Mouse (Mus musculus): Measurements from ENCODE around the gene Amn. TPM values are rescaled to one million over a fixed set of nuclear protein-coding genes. Genes with fewer than 3 reads are reported as not detected.

Amn gene
- polyA plus RNA-seq, 1 experiment from 2014 or later, result not detected

DNA sequence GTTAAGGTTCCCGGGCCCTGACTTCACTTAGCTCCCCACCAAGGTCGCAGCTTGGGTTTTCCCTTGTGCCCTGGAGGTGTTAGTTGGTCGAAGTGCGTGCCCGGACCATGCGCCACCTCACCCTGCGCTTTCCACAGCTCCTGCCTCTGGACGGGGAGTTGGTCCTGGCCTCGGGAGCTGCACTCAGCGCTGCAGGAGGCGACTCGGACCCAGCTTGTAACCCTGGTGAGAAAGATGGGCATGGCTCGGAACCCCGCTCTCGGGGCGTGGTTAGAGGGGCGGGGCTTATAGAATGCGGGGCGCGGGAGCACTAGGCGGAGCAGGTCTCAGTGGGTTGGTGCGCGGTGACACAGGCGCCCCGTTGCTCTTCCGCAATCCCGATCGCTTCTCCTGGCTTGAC lies 3.1 kb downstream of the Amn start:
- no peak overlapping the region for H3K9ac ChIP-seq (ENCODE audit: low read length)
- peaks cover 14% of the 10 kb centered on the region for H3K4me1 ChIP-seq (ENCODE audit: control insufficient read depth, insufficient read depth, low read length)
- H3K36me3 ChIP-seq (ENCODE audit: control insufficient read depth, insufficient read depth, low read length), result no peaks in the 10 kb centered on the region
- 3% methylated on average over 28 of the region's 28 CpGs for WGBS
- peak overlapping the region; percentile 47 for H3K4me2 ChIP-seq (ENCODE audit: low read depth)
- DNase-seq (ENCODE audit: low spot score) (no peak), ATAC-seq (ENCODE audit: insufficient read depth, low FRiP score, low TSS enrichment) (0 out of 2 replicates have a peak, but pooled peaks have one; percentile 16)
- peaks cover 76% of the 10 kb centered on the region for H3K27me3 ChIP-seq (ENCODE audit: control insufficient read depth, insufficient read depth, low read length)
- H3K4me3 ChIP-seq (ENCODE audit: low read depth, low read length), result peak overlapping the region; percentile 32
- no peak overlapping the region for H3K27ac ChIP-seq (ENCODE audit: low read depth, low read length)
- no peaks in the 10 kb centered on the region for H3K9me3 ChIP-seq (ENCODE audit: control insufficient read depth, low read length)

DNA sequence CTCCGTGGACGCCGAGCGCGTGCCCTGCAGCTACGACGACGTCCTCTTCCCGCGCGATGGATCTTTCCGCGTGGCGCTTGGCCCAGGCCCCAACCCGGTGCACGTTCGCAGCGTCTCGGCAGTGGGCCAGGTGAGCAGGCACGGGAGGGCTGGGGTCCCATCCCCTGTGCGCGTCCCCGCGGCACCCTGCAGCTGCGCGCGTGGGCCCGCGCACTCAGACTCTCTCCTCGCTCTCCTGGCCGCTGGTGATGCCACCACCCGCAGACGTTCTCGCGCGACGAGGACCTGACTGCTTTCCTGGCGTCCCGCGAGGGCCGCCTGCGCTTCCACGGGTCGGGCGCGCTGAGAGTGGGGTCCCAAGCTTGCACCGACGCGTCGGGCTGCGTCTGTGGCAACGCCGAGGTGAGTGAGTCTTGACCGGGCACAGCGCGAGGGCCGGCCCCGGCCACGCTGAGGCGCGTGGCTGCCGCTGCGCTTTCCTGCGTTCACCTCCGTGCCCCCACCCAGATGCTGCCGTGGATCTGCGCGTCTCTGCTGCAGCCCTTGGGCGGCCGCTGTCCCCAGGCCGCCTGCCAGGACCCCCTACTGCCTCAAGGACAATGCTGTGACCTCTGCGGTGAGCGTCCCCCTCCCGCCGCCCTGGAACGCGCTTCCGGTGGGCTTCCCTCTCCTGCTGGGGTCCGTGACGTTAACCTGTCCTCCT lies 3.7 kb downstream of the Amn start:
- H3K4me1 ChIP-seq (ENCODE audit: control insufficient read depth, insufficient read depth, low read length), result peaks cover 14% of the 10 kb centered on the region
- H3K4me2 ChIP-seq (ENCODE audit: low read depth), result peak overlapping the region; percentile 47
- ATAC-seq (ENCODE audit: insufficient read depth, low FRiP score, low TSS enrichment) (no peak), DNase-seq (ENCODE audit: low spot score) (peak; percentile 26)
- no peaks in the 10 kb centered on the region for H3K9me3 ChIP-seq (ENCODE audit: control insufficient read depth, low read length)
- H3K4me3 ChIP-seq (ENCODE audit: low read depth, low read length), result peak overlapping the region; percentile 32
- H3K27ac ChIP-seq (ENCODE audit: low read depth, low read length), result no peak overlapping the region
- WGBS, result 3% methylated on average over 77 of the region's 80 CpGs
- H3K9ac ChIP-seq (ENCODE audit: low read length), result peak overlapping the region; percentile 18; the same call in 1 of the 2 replicates
- peaks cover 76% of the 10 kb centered on the region for H3K27me3 ChIP-seq (ENCODE audit: control insufficient read depth, insufficient read depth, low read length)
- H3K36me3 ChIP-seq (ENCODE audit: control insufficient read depth, insufficient read depth, low read length), result no peaks in the 10 kb centered on the region

DNA sequence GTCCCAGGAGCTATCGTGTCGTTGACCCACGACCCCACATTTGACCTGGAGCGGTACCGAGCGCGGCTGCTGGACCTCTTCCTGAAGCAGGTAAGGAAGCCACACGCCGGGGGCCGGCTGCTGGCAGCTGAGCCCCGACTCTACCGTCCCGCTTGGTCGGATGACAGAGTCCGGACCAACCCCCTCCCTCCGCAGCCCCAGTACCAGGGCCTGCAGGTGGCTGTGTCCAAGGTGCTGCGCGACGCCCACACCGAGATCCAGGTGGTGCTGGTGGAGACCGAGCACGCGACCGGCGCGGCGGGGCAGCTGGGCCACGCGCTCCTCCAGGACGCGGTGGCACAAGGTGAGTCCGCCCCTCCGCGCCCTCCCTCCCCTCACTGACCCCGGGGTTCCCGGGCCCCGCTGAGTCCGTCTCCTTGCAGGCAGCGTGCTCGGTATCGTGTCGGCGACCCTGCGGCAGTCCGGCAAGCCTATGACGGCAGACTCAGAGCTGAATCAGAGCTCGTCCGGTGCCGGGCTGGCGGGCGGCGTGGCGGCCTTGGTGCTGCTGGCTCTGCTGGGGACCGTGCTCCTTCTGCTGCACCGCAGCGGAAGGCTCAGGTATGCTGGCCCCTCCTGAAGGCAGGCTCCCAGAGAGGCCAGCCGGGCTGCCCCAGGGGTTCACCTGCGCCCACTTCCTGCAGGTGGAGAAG lies 4.4 kb downstream of the Amn start:
- under 1% methylated on average over 56 of the region's 58 CpGs for WGBS

DNA sequence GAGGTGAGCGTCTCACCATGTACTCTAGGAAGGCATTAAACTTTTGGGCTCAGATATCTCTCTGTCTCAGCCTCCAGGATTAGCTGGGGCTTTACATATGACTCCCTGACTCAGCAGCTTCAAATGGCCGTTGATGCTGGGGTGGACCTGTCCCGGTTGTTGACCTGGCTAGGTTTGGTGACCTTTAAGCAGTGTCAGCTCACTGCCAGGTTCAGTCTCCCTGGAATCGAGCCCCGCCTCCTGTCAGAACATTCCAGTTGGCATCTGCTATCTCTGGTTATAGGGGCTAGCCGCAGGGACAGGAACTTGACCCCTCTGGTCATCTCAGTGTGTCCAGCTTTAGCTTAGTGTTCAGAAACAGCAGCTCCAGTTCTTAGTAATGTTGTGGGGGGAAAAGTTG lies 5.5 kb downstream of the Amn start:
- DNase-seq (ENCODE audit: low spot score) (no peak), ATAC-seq (ENCODE audit: insufficient read depth, low FRiP score, low TSS enrichment) (no peak)
- Histone ChIP-seq H3K9ac (ENCODE audit: low read length) (no peak overlapping the region), H3K4me2 (ENCODE audit: low read depth) (no peak overlapping the region), H3K4me3 (ENCODE audit: low read depth, low read length) (no peak overlapping the region), H3K36me3 (ENCODE audit: control insufficient read depth, insufficient read depth, low read length) (no peaks in the 10 kb centered on the region), H3K27ac (ENCODE audit: low read depth, low read length) (no peak overlapping the region), H3K9me3 (ENCODE audit: control insufficient read depth, low read length) (no peaks in the 10 kb centered on the region), H3K27me3 (ENCODE audit: control insufficient read depth, insufficient read depth, low read length) (peaks cover 58% of the 10 kb centered on the region), H3K4me1 (ENCODE audit: control insufficient read depth, insufficient read depth, low read length) (peaks cover 14% of the 10 kb centered on the region)
- 53% methylated on average over 6 of the region's 6 CpGs for WGBS

More for the DNA sequence above, 4.4 kb downstream of the Amn start:
- Histone ChIP-seq H3K4me1 (ENCODE audit: control insufficient read depth, insufficient read depth, low read length) (peaks cover 14% of the 10 kb centered on the region), H3K4me2 (ENCODE audit: low read depth) (peak overlapping the region; percentile 47), H3K9me3 (ENCODE audit: control insufficient read depth, low read length) (no peaks in the 10 kb centered on the region), H3K27me3 (ENCODE audit: control insufficient read depth, insufficient read depth, low read length) (peaks cover 69% of the 10 kb centered on the region), H3K27ac (ENCODE audit: low read depth, low read length) (no peak overlapping the region), H3K4me3 (ENCODE audit: low read depth, low read length) (peak overlapping the region; percentile 32), H3K36me3 (ENCODE audit: control insufficient read depth, insufficient read depth, low read length) (no peaks in the 10 kb centered on the region), H3K9ac (ENCODE audit: low read length) (peak overlapping the region; percentile 18; the same call in 1 of the 2 replicates)
- DNase-seq (ENCODE audit: low spot score) (no peak), ATAC-seq (ENCODE audit: insufficient read depth, low FRiP score, low TSS enrichment) (no peak)

DNA sequence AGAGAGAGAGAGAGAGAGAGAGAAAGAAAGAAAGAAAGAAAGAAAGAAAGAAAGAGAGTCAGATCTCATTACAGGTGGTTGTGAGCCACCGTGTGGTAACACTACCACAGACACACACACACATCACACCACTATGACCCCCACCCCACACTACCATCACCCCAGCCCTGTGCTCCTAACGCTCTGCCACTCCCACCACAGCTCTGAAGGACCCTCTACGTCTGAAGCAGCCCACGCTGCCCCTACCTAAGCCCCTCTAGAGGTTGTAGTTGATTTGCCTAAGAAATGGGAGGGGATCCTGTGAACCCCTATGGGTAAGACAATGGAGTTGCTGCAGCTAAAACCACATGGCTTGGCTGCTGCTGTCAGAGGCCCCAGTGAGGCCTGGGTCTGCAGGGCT lies 12.7 kb downstream of the Amn start:
- H3K4me3 ChIP-seq (ENCODE audit: low read depth, low read length), result no peak overlapping the region
- no peak overlapping the region for H3K4me2 ChIP-seq (ENCODE audit: low read depth)
- no peak overlapping the region for H3K27ac ChIP-seq (ENCODE audit: low read depth, low read length)
- no peaks in the 10 kb centered on the region for H3K36me3 ChIP-seq (ENCODE audit: control insufficient read depth, insufficient read depth, low read length)
- H3K4me1 ChIP-seq (ENCODE audit: control insufficient read depth, insufficient read depth, low read length), result 0 out of 2 replicates have a peak, but pooled peaks cover 3% of the 10 kb centered on the region
- WGBS, result 77% methylated on average over 4 of the region's 4 CpGs
- no peak for ATAC-seq (ENCODE audit: insufficient read depth, low FRiP score, low TSS enrichment)
- no peak overlapping the region for H3K9ac ChIP-seq (ENCODE audit: low read length)
- no peaks in the 10 kb centered on the region for H3K27me3 ChIP-seq (ENCODE audit: control insufficient read depth, insufficient read depth, low read length)
- no peaks in the 10 kb centered on the region for H3K9me3 ChIP-seq (ENCODE audit: control insufficient read depth, low read length)
- DNase-seq (ENCODE audit: low spot score), result no peak

DNA sequence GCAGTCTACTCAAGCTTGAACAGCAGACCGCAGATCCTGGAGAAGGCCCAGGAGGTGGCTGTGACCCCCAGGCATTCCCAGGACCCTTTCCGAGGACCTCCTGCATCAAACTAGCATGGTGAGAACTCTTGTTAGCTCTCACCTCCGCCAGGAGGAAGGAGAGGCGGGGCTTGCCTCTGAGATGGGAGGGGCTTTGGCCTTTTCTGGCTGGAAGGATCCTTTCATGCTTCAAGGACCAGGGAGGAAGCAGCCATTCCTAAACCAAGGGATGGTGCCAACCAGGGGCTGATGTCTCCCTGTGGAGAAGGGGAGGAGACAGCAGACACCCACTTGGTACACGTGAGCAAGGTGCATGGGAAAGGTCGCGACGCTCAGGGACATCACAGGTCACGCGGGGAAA lies 13.6 kb downstream of the Amn start:
- Histone ChIP-seq H3K27ac (ENCODE audit: low read depth, low read length) (no peak overlapping the region), H3K4me1 (ENCODE audit: control insufficient read depth, insufficient read depth, low read length) (0 out of 2 replicates have a peak, but pooled peaks cover 3% of the 10 kb centered on the region), H3K9me3 (ENCODE audit: control insufficient read depth, low read length) (no peaks in the 10 kb centered on the region), H3K4me2 (ENCODE audit: low read depth) (peak overlapping the region; percentile 23; the same call in 1 of the 2 replicates), H3K4me3 (ENCODE audit: low read depth, low read length) (no peak overlapping the region), H3K9ac (ENCODE audit: low read length) (no peak overlapping the region), H3K27me3 (ENCODE audit: control insufficient read depth, insufficient read depth, low read length) (no peaks in the 10 kb centered on the region), H3K36me3 (ENCODE audit: control insufficient read depth, insufficient read depth, low read length) (no peaks in the 10 kb centered on the region)
- ATAC-seq (ENCODE audit: insufficient read depth, low FRiP score, low TSS enrichment) (no peak), DNase-seq (ENCODE audit: low spot score) (no peak)
- WGBS, result 28% methylated on average over 10 of the region's 10 CpGs

DNA sequence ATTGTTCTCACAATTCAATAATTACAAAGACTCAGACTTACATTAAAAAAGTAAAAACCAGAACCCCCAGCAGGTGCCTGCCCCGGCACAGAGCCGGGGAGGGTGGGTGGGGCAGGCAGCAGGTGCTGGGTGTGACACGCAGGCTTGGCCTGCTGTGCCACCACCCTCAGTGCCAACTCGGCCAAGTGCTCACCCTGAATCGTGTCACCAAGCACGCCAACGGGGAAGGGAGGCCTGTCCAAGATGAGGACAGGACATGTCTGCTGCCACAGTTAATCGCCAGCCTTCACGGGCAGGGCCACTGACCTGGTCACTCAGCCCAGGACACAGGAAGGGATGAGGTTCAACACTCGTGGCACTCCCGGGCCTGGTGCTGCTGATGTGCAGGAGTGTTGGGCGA lies 22.1 kb downstream of the Amn start:
- no peak overlapping the region for H3K9ac ChIP-seq (ENCODE audit: low read length)
- no peak overlapping the region for H3K4me2 ChIP-seq (ENCODE audit: low read depth)
- no peaks in the 10 kb centered on the region for H3K4me1 ChIP-seq (ENCODE audit: control insufficient read depth, insufficient read depth, low read length)
- no peak overlapping the region for H3K27ac ChIP-seq (ENCODE audit: low read depth, low read length)
- H3K27me3 ChIP-seq (ENCODE audit: control insufficient read depth, insufficient read depth, low read length), result no peaks in the 10 kb centered on the region
- no peak overlapping the region for H3K4me3 ChIP-seq (ENCODE audit: low read depth, low read length)
- DNase-seq (ENCODE audit: low spot score), result no peak
- 93% methylated on average over 12 of the region's 12 CpGs for WGBS
- H3K9me3 ChIP-seq (ENCODE audit: control insufficient read depth, low read length), result no peaks in the 10 kb centered on the region
- H3K36me3 ChIP-seq (ENCODE audit: control insufficient read depth, insufficient read depth, low read length), result peaks cover 14% of the 10 kb centered on the region
- no peak for ATAC-seq (ENCODE audit: insufficient read depth, low FRiP score, low TSS enrichment)

DNA sequence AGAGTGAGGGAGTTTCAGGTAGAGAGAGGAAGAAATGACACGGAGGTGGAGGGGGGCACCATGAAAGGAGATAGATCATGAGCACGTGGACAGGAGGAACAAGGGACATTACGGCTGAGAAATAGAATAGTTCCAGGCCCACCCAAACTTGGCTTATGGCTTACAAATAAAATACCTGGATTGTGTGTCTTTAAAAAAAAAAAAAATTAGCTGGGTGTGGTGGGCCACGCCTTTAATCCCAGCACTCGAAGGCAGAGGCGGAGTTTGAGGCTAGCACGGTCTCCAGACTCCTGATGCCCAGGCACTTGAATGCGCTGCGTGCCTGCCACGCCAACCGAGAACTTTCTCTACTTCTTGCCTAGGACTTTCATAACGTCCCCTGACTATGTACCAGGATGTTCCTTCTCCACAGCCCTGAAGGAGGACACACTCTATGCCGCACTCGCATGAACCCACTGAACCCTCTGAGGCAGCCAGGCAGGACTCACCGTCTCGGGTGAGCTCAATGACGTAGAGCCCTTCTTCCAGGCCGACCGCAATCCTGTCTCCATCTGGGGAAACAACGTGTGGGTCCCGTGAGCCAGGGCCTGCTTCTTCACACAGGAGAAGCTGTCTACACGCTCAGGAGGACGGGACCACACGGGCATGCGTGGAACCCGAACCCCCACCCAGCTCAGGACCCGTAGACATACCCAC lies 30.6 kb downstream of the Amn start:
- no peaks in the 10 kb centered on the region for H3K9me3 ChIP-seq (ENCODE audit: control insufficient read depth, low read length)
- no peak overlapping the region for H3K9ac ChIP-seq (ENCODE audit: low read length)
- H3K4me1 ChIP-seq (ENCODE audit: control insufficient read depth, insufficient read depth, low read length), result no peaks in the 10 kb centered on the region
- no peaks in the 10 kb centered on the region for H3K27me3 ChIP-seq (ENCODE audit: control insufficient read depth, insufficient read depth, low read length)
- H3K36me3 ChIP-seq (ENCODE audit: control insufficient read depth, insufficient read depth, low read length), result peaks cover 29% of the 10 kb centered on the region
- no peak overlapping the region for H3K27ac ChIP-seq (ENCODE audit: low read depth, low read length)
- no peak overlapping the region for H3K4me2 ChIP-seq (ENCODE audit: low read depth)
- WGBS, result 94% methylated on average over 27 of the region's 27 CpGs
- H3K4me3 ChIP-seq (ENCODE audit: low read depth, low read length), result no peak overlapping the region
- DNase-seq (ENCODE audit: low spot score), result no peak
- ATAC-seq (ENCODE audit: insufficient read depth, low FRiP score, low TSS enrichment), result no peak
